Mouse (Mus musculus) lung, postnatal 0 days (tissue): ENCODE measurements around the gene Cd81.

Experiments used
- CTCF ChIP-seq: IDR thresholded peaks from 2 replicates; pipeline ENCODE4 v1.5.1; 2016; ENCODE audit warnings: antibody characterized with exemption, mild to moderate bottlenecking
- EP300 ChIP-seq: IDR thresholded peaks from 2 replicates; pipeline ENCODE4 v1.6.1; 2016; ENCODE audit warnings: antibody characterized with exemption, mild to moderate bottlenecking, control low read depth

GRCm38 (mm10) chr7:143006756-143007598 is 45.6 kb upstream of the Cd81 start:
- TF ChIP-seq CTCF, result no peak
- TF ChIP-seq EP300, result no peak
